Mouse (Mus musculus) gastrocnemius, adult 18-20 months (tissue): ENCODE data around the gene Gm49337. TPM values are rescaled to one million over a fixed set of nuclear protein-coding genes. Genes with fewer than 3 reads are reported as not detected.
"Not testable (repeated sequence)": the region's sequence is repeated elsewhere in the genome, so short reads cannot be mapped to it uniquely, and the experiment has no call there.

Source experiments
- DNase-seq: peaks from one replicate; pipeline ENCODE4 v3.0.0; 2021; ENCODE audit warnings: low spot score
- total RNA-seq, 2 experiments: library from RNA; stranded (reverse); gene quantifications; 2 replicates each; pipeline ENCODE4 v1.2.3; 2021

The Gm49337 gene
- total RNA-seq, 2 experiments from 2014 or later, result 0.50 to 0.62 TPM

DNA sequence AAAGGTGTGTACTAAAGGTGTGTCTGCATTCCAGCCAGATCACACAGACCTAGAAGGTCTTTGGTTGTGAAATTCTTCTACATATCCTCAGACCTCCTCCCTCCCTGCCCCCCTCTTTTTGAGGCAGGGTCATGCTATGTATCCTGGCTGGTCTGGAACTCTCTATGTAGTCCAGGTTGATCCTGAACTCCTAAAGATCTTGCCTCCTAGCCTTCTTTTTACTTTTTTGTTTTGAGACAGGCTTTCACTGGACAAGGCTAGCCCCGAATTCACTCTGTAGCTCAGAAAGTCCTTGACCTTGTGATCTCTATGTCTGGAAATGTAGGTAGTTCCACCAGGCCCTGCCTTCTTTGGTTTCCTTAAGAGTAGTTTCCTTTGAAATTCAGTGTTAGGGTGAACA lies 35.7 kb downstream of the Gm49337 start:
- no peak for DNase-seq

DNA sequence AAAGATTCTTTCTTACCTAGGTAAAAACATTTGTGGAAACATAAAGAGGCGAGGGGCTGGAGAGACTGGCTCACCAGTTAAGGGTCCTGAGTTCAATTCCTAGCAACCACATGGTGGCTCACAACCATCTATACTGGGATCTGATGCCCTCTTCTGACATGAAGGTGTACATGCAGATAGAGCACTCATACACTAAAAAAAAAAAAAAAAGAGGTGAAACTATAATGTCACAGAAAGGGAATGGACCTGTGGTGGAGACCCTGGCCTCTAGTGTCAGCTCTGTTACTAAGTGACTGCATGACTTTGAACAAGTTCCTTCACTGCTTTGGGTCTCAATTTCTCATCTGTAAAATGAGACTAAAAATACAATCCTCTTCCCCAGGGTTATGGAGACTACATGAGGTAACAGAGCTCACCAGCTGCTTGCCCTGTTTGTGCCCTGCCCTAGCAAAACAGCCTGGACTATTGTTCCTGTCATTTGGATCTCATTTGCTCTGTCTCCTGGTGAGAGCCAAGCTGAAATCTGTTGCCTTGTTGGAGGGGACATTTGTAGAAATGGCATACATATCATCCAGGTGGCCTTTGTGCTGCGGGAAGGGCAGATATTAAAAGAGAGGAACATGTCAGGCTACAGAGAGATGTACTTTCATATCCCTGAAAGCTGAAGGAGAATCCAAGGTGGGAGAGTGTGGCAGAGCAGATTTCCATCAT lies 42.9 kb downstream of the Gm49337 start:
- DNase-seq, result no peak

DNA sequence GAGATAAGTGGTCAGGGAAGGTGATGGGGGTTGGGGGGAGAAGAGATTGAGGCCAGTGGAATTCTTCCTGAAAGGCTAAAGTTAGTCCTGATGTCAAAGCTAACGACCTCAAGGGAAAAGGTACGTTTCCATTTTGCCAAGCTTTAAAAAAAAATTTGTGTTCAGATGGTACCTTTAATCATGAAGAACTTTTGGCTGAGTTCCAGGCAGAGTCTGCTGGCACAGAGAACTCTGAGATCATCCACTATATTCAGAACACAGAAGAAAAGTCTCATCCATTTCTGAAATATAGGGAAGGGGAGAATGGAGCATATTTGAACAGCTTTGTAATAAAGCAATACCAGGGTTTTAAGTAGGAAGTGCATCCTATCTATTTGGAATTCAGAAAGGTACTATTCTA lies 43.9 kb downstream of the Gm49337 start:
- no peak for DNase-seq

DNA sequence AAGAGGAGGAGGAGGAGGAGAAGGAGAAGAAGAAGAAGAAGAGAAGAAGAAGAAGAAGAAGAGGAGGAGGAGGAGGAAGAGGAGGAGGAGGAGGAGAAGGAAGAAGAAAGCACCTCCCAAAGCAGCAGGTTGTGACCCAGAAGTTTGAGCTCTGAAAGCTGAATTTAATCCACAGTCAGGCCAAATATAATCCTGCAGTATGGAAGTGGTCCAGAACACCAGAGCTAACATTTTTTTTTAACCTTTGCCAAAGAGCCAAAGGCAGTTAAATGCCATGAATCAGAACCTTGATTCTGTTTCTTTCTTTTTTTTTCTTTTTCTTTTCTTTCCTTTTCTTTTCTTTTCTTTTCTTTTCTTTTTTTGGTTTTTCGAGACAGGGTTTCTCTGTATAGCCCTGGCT lies 44.5 kb downstream of the Gm49337 start:
- not testable (repeated sequence) for DNase-seq

DNA sequence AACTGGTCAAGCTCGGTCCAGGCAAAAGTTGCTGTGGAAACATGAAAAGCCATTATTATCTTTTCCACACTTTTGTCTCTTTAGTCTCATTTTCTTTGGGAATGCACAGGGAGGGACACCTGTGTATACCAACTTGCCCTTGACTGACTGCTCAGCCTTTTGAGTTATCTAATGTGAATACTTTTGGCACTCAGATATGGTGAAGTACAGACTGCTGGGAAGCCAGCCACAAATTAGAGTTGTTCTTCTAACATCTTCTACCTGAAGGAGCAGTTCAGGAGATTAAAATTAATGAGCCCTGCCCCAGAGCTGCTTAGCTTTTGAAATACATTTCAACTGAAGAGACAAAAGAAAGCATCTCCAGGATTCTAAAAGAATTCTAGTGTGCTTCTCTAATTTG lies 45.9 kb downstream of the Gm49337 start:
- no peak for DNase-seq

DNA sequence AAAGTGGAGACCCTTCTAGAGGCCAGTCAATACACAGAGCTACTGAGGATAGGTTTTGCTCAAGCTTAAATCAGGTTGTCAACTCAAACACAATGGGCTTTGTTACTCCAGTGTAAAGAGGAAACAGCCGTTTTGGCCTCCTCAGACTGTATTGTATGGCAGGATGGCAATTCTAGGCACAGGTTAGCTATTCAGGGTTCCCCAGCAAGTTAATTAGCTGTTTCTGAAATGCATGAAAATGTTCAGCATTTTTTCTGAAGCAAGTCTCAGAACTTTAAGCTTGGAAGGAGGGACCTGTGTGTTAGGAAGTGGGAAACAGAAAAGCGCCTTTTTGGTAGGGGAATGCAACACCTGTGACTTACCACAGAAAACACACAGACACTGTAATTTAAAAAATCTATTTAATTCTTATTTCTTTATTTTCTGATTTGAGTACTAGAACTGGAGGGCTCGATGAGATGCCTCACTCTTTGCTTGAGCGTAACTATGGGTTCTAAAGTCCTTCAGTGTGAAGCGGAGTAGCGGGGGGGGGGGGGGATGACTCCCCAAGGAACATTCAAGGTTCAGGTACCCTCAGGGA lies 47.0 kb downstream of the Gm49337 start:
- DNase-seq, result no peak

DNA sequence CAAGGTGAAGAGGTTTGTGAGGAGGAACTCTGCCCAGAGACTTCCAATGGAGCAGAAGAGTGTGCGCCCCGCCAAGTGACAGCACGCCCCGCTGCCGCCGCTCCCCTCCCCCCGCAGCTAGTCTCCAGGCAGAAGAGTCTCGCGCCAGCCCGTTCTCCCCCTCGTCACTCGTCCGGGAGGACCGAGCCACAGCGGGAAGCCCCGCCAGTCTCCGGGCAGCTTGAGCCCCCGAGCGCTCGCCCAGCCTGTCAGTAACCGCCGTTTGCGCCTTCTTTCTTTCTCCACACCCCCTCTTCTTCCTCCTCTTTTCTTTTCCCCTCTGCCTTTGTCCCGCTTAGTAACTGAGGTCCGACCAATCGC lies 47.6 kb downstream of the Gm49337 start:
- no peak for DNase-seq

DNA sequence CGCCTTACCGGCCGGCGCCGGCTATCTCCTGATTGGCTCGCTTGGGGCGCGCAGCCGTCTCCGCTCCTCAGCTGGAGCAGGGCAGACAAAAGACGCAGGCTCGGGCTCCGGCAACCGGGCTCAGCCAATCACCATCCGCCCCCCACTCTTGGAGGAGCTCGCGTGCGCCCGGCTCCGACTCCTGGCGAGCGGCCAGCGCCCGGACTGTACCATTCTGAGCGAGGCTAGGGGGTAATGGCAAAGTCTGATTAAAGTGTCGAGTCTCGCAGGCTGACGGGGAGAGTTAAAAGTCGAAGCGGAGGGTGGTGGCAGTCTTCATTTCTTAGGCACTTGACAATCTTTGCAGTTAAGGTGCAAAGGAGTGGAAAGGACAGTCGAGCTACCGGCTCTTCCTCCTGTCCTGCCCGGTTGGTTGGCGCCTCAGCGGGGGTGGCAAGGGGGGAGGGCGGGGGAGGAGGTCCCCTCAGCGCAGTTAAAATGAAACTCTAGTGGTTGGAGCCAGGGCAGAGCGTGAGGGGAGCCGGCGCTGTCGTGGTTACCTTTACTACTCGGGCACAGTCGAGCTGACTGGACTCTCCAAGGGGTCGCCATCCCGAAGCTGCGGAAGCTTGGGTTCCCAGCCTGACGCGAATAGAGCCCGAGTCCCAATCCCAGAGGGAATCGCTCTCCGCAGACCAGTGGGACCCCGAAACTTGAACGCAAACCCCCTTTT lies 48.1 kb downstream of the Gm49337 start, which contains the start of gene Pik3r3:
Pik3r3 (plus strand) TSS at position 479 of the 712 bp plus-strand sequence.
- DNase-seq, result peak; percentile 98

DNA sequence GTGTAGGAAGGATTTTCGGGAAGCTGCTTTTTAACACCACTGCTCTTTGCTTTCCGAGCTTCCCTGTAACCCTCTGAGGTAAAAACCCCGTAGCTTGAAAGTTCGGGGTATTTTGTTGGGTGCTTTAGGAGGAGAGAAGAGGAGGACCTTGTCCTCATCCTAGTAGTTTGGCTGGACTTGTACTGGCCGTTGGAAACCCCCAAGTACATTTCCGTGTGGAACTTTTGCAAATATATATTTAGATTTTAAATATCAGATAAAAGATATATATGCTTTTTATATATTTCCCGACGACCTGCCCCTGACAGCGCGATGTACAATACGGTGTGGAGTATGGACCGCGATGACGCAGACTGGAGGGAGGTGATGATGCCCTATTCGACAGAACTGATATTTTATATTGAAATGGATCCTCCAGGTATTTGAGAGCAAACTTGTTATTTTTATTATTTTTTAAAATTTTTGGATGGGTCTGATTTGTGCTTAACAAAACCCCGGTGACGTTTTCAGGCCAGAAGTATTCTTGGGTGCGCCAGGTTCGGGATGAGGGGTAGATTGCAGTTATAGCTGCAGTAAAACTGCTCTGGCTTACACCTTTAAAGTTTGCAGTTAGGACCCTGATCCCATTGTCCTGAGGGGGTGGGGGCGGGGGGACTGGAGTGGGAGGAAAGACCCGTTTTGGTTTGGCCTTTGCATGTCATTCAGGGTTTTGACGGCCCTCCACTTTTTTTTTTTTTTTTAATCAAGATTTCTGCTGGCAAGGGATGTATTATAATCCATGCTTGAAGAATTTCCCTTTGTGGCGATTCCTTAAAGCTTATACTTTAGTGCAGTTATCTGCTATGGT lies 49.0 kb downstream of the Gm49337 start:
- DNase-seq, result no peak

DNA sequence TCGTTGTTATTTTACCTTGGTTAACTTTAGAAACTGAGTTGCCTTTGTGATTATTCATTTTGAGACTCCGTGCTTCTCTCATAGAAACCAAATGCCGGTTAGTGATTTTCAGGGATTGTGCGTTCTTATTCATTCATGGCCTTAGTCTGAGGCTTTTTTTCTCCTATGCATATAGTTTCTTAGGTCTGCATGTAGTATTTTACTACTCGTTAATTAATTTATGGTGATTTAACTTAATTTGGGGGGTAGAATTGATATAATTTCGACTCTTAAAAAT lies 49.6 kb downstream of the Gm49337 start:
- no peak for DNase-seq

DNA sequence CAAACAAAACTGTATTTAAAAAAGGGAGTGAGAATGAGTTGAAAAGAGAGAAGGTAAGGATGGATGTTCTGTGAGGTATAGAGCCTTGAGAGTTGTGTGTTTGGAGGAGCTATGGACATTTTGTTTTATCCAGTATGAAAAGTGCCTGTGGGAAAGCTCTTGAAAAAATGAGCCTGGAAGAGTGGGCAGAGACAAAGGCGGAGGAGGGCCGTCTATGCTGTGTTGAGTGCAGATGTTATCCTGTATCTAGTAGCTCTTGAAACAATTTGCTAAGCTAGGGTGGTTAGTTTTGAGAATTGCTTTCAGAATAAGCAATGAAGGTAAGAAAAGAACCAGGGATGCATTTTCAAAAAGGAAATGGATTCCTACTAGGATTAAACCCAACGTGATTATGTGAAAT lies 70.2 kb downstream of the Gm49337 start:
- DNase-seq, result no peak

DNA sequence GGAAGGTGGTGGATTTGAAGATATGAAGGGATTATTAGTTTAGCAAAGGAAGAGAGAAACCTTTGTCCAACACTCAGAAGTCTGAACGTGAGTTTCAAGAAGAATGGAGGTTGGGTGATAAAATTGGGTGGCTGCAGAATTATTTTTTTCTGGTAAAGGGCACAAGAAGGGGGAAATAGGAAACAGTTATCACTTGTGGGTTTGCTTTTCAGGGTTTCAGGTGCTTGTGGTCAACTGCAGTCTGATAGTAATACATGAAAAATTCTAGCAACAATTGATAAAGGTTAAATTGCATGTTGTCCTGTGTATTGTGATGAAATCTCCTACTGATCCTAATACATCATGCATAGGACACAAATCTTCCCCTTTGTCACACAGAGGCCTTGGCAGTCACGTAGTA lies 71.1 kb downstream of the Gm49337 start:
- DNase-seq, result no peak

DNA sequence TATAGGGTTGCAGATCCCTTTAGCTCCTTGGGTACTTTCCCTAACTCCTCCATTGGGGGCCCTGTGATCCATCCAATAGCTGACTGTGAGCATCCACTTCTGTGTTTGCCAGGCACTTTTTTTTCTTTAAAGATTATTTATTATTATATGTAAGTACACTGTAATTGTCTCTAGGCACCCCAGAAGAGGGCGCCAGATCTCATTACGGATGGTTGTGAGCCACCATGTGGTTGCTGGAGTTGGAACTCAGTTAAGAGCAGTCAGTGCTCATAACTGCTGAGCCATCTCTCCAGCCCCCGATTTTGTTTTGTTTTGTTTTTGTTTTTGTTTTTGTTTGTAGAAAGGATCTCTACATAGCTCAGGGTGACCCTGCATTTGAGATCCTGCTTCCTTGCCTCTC lies 72.7 kb downstream of the Gm49337 start:
- DNase-seq, result peak; percentile 15

DNA sequence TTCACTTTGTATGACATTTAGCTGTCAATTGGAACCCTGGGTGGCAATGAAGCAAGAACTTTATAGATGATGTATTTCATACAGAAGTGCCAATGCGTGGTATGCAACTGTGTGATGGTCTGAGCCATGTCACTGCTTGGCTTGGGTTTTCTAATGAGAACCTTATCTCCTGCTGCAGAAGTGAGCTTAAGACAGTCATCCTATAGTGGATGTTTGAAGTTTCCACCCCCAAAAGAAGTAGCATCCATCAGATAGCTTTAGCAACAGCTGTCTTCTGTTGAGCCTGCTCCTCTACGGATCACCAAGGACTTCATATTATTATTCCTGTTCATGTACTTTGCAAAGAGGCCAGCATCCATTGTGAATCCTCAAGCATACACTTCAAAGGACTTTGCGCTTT lies 76.8 kb downstream of the Gm49337 start:
- no peak for DNase-seq

DNA sequence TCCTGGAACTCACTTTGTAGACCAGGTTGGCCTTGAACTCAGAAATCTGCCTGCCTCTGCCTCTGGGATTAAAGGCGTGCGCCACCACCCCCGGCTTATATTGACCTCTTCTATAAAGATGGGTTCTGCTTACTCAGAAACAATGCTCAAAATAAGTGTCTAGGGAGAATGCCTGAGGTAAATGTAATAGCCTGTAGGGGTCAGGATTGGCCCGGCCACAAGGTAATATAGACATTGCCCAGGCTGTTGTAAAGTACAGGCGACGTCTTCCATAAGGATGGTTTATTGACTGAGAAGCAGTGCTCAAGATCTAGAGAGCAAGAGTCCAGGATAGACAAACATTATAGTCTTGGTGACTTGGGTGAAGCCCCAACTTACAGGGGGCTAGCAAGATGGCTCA lies 95.0 kb downstream of the Gm49337 start:
- no peak for DNase-seq

DNA sequence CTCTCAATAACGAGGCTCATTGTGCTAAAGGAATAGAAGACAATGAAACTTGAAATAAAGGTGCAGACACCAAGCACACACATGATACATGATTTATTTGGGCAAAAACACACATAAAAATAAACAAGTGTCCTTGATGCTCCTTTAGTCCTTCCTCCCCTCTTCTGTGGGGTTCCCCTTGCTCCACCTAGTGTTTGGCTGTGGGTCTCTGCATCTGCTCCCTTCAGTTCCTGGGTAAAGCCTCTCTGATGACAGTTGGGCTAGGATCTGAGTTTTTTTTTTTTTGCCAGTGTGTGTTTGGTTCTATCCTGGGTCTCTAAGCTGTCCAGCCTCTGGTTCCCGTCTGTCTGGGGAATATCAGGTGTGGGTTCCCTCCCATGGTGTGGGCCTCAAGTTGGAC lies 109.0 kb downstream of the Gm49337 start:
- DNase-seq, result no peak

DNA sequence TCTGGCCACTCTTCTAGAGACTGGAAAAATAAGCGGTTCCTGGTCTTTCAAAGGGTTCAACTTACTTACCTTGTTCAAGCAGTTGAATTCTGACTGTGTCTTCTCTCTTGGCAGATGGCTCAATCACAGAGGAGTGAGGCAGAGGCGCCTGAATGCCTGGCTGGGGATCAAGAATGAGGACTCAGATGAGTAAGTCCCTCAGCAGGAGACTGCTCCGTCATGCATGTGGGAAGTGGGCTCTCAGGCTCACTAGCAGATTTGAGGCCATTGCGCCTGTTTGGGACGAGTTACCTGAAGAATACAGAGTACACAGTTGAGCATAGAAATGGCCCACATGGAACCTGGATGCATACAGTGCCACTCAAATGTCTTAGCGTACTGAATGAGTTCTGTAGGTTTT lies 118.4 kb downstream of the Gm49337 start:
- no peak for DNase-seq

DNA sequence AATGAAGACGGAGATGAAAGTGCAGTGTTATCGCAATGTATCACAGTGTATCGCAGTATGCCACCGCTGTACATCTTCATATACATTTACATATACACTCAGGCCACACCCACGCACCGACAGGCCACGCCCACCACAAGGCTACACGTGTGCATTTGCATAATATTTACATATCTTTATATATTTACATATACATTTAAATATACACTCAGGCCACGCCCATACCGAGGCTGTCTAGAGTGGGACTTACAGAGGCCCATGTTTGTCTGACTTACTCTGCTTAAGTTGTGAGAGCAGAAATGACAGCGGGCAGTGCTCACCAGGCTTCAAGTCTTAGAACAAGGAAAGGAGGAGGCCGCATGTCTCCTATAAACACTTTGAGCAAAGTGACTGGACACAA lies 120.1 kb downstream of the Gm49337 start:
- no peak for DNase-seq

DNA sequence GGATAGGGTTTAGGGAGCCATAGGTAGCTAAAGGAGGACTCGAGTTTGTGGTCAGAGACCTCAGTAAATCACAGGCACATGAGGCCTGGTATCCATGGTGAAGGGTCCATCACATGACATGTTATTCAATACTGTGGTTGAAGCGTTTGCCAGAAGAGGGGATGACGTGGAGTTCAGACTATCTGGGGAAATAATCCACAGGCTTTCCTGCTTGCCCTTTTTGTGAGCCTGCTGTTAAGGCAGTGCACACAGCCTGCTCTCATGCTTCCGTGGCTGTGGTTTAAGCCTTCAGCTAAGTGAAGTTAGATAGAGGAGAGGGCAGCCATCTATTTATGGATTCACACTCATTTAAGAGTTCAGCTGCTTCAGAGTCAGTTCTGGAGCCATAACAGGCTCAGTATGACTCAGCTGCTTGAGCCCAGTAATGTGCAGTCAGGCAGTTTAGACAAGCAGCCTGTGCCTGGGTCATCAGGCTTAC lies 127.7 kb downstream of the Gm49337 start:
- DNase-seq, result peak; percentile 73

DNA sequence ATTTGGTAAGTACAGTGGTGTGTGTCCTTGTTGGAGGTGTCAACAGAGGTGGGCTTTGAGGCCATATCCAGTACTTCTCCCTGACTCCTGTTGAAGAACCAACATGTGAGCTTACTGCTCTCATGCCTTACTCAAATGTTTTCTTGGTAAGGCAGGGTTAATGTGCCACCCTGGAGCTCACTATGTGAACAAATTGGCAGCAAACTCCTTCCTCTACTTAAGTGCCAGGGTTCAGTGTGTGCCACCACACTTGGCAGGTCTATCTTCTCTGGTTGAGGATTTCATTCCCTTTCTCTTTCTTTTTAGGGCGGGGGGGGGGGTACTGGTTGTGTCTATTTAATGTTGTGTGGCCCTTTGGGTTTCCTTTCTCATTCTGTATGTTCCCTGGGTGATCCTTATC lies 131.4 kb downstream of the Gm49337 start:
- DNase-seq, result peak; percentile 54

DNA sequence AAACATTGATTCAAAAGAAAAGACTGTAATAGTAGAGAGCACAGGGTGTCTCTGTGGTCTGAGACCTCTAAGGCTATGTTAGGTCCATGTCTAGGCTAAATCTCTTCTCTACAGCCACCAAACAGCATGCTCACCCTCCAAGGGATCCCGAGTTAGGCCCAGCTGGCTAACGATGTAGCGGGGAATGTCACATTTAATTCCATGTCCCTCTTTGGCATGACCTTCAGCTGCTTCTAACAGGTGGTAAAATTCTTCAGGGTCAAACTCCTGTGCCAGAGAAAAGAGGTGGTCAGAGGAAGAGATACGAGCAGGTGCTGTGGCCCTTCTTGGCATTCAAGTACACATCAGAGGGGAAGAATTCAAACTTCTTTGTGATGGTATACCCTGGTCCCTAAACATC lies 144.4 kb downstream of the Gm49337 start:
- no peak for DNase-seq

DNA sequence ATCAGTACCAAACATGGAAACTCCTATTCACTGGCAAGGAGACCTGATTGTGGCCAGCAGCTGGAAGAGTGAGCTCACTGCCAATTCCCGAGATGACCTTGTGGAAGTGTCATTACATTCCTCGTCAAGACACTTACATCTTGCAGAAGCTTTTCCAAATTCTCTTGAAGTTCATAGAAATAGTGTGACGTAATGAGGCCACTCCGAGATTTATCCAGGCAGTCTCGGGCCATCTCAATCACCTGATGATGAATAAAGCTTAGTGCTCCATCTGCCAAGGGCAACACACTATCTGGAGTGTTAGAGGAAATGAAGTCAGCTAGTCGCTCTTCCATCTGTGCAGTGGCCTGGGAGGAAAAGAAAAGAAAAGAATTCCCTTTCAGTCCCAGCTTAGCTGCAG lies 148.9 kb downstream of the Gm49337 start:
- no peak for DNase-seq
